Mouse (Mus musculus) 416B (cell line): ENCODE results near the gene Aatf.

Source experiments
- DNase-seq: peaks from one replicate; pipeline ENCODE4 v3.0.0; 2011; ENCODE audit warnings: low read depth

Aatf gene

DNA sequence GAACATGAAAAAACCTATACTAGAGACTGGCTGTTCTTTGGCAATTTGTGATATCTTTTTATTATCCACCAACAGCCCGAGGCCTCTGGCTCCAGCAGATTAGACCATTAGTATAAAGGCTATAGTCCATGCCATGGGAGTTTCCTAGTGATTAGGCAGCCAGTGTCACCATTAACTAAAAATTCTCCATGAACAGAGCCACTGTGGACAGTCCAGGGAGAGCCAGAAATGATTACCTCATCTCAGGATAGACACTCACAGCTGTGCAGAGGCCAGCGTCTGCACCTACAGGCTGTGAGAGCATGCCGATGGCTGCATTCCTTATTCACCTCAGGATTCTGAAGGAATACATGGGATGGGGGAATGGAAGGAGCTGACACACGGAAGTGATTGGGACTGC, 140.2 kb downstream of the Aatf start:
- DNase-seq: no peak
